Mouse (Mus musculus) layer of hippocampus, adult 9-10 months (tissue): ENCODE data around the gene Rab36.

ENCODE experiments used
- DNase-seq: peaks from one replicate; pipeline ENCODE4 v3.0.0; 2022; ENCODE audit warnings: low spot score

The Rab36 gene

DNA sequence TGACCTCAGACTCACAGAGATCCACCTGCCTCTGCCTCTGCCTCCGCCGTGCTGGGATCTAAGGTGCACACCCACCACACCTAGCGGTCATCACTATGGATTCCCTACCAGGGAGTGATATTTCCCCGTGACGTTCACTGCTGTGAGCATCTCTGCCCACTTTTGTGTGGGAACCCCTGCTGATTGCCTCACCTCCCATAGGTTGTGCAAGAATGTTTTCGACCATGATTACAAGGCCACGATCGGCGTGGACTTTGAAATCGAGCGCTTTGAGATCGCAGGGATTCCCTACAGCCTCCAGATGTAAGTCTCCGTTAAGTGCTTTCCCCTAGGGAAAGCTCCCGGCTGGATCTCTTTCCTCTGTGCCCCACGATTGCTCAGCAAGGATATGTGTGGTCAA is 9.0 kb downstream of the Rab36 start:
- DNase-seq, result no peak

DNA sequence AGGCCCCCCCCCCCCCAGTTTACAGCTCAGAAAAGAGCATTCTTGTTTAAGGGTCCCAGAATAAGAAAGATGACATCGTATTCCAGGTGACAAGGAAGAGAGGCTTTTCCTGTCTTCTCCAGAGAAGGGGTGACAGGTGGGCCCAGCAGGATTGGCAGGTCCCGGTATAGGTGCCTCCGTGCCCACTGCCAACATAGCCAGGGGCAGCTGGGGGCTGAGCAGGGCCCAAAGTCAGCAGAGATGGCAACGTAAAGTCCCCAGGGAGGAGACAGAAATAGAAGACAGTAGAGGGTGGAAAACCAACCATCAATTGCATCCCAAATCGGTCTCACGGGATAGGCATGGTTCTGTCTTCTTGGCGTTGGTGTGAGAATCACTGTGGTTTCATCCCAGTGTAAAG is 11.9 kb downstream of the Rab36 start:
- no peak for DNase-seq

DNA sequence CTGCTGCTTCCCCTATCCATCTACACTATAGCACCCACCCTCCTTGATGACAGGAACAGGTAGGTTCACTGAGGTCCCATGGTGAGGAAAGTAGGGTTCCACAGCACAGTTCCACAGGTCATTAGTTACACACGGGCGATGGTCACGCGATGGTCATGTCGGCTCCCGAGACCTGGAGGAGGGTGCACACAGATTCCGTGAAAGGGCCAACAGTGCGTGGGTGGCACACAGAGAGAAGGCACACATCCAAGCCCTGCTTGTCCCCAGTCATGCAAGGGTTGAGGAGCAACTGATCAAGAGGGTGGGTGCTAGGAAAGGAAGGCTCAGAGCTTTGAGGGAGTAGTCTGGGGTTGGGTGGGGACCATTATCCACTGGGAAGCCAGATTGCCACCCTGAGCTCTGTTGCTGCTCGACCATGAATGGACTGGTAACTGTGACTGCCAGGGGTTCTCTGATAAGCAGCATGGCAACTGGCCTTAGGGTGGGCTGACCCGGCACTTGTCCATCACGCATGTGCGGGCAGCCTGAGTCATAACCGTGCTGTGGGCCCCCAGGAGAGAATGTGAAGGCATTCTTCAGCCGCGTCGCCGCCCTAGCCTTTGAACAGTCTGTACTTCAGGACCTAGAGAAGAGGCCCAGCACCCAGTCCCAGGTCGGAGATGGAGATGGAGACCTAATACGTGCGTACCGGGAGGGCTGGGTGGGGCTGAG is 14.7 kb downstream of the Rab36 start:
- DNase-seq, result no peak

DNA sequence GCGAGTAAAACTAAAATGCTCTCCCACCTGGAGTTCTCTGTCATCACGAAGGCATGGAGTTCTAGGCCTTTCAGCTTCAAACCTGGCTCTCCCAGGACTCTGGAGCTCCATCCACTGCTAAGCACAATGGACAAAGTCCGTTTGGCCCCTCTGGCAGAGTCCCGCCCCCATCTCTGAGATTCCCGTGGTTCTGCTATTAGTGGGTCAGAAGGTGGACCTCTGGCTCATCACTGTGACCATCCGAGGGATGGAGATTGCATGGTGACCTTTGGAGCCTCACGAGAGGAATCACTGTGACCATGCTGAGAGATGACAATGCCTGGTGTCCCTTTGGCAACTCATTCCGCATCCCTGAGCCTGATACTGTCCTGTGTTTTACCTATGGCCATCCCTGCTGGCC is 16.0 kb downstream of the Rab36 start:
- DNase-seq, result no peak

DNA sequence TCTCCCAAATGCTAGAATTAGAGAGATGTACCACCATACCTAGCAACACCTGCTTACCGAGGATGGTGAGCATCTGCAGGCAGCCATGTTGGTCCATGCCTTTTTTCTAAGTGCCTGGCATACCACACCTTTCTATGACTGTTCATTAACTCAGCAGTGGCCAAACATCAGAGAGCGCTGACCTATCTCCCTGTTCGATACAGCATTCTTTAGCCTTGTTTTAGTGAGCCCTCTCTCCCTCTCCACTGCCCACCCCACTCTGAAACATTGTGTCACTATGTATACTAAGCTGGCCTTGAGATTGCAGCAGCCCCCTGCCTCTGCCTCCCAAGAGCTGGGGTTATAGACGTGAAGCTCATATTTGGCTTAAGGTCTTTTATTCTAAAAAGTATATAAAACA is 16.8 kb downstream of the Rab36 start:
- no peak for DNase-seq

DNA sequence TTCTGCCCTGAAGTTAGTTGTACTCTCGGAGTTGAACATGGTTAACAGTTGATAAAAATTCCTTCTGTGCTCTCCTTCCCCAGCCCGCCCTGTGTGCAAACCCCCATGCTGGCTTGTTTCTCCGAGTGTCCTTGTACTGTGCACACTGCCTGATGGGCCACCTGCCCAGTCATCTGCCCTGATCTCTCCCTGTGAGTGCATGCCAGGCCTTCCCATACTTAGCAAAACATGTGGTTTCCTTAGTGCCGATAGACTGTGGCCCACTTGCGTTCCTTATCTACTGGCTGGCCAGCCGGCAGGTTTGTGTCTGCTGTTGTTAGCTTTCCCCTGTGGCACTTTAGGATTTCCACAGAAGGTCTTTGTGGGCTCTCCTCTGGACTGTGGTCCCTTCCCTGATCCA is 17.3 kb downstream of the Rab36 start:
- DNase-seq, result no peak

DNA sequence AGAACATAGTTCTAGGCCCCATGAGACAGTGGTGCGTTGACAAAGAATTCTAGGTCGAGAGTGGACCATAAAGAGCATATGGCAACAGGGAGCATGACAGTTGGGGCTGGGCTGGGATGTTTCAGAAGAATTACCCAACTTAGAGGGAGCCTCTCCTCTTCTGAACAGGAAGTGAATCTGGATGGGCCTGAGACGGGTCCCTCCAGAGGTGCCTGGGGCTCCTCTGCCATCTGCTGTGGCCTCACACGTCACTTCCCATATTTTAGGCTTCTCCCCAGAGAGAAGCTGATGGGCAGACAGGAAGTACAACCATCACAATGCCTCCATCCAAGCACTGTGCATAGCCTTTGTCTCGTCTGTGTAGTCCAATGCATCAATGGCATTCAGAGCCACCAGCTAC is 18.8 kb downstream of the Rab36 start:
- no peak for DNase-seq

DNA sequence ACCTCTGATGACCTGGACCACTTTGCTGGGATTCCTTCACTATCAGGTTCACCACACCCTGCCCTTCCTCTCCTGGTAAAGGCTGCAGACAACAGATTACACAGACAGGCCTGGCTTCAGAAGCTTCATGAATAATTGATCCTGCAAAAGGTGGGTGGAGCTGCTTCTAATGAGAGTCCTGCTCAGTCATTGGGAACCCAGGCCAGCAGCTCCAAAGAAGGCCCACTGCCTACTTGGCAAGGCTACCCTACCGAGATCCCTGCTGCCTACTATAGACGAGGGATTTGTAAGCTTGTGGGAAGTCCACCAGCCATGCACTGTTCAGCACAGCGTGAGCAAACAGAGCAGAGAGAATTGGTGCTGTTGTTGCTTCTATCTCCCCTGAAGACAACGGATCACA is 19.4 kb downstream of the Rab36 start:
- no peak for DNase-seq

DNA sequence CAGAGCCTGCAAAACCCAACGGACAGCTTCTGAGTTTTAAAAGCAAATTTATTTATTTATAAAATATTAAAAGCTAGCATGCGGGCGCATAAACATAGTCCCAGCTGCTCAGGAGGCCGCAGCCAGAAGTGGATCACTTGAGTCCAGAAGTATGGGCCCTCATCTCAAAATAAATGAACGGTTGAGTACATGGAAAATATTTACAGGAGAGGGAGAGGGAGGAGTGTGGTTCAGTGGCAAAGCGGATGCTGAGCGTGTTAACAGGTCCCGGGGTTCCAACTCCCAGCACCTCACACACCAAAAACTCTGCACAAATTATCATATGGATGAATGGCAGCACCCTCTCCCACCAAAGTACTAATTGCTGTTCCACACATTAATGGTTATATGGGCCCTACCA is 21.5 kb downstream of the Rab36 start:
- no peak for DNase-seq

DNA sequence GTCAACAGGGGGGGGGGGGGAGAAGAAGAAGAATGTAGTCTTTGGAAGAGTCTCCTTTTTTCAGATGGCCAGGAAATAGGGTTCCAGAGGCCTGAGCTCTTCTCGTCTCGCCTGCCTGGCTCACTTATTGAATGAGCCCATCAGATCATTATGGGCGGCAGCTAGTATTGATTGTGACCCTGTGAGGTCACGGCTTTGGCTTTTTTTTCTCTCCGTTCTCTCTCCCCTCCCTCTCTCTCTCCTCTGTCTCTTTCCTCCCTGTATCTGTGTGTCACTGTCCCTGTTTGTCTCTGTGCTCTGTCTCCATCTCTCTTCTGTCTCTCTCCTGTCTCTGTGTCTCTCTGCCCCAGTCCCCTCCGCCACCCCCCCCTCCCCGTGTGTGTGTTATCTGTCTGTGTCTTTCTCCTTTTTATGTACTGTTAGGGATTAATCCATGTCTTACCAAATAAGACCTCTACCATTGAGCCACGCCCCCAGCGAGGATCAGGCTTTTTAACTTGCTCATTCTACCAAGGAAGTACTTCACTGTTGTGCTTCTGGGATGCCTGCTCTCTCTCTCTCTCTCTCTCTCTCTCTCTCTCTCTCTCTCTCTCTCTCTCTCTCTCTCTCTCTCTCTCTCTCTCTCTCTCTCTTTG is 22.0 kb downstream of the Rab36 start:
- DNase-seq, result no peak

DNA sequence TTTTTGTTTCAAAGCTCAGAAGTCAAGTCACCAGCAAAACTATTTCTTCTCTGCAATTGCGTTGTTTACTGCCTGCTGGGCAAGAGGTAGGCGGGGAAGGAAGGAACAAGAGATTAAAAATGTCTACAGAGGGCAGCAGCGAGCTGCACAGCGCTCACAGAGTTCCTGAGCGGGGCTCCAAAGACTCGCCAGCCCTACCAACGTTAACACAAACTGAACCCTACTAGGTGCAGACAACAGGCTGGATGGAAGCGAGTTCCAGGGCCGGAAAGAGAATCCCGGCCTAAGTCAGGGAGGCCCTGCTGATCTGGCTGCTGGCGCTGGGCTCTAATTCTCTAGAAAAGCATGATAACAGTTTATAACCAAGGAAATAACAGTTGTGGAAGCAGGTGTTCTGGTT is 22.5 kb downstream of the Rab36 start:
- peak; percentile 72 for DNase-seq

DNA sequence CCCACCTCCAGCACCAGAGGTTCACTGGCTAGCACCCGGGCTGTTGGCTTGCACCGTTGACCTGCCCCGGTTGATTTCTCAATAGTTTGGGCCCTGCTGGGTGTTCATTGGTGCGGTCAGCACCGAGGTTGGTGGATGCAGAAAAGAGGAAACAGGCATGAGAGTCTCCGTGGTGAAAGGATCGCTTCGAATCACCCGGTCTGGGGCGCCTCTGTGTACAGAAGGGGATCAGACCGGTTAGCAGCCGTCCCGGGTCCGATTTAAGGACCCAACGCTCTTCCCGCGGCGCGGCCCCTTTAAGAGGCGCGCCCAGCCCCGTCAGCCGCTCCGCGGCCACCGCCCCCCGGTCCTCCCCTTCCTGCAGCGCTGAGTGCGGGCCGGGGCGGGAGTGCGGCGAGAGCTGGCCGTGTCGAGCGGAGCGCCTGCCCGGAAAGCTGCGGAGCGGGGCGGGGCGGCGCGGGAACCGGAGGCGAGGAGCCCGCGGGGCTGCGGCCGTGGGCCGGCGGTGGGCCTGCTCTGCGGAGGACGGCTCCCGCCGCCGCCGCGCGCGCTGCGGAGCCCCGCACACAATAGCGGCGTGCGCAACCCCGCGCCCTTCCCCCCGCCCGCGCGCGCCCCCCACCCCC is 23.5 kb downstream of the Rab36 start, which contains the start of gene Bcr:
TSS of gene Bcr (plus strand) at position 376 of the 626 bp plus-strand sequence.
- no peak for DNase-seq

DNA sequence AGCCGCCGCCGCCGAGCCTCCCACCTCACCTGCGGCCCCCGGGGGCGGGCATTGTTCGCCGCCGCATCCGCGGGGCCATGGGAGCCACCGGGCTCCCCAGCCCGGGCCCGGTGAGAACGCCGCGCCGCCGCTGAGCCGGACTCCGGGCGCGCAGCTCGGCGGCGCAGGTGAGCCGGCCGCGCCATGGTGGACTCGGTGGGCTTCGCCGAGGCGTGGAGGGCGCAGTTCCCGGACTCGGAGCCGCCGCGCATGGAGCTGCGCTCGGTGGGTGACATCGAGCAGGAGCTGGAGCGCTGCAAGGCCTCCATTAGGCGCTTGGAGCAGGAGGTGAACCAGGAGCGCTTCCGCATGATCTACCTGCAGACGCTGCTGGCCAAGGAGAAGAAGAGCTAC is 24.0 kb downstream of the Rab36 start:
- no peak for DNase-seq

DNA sequence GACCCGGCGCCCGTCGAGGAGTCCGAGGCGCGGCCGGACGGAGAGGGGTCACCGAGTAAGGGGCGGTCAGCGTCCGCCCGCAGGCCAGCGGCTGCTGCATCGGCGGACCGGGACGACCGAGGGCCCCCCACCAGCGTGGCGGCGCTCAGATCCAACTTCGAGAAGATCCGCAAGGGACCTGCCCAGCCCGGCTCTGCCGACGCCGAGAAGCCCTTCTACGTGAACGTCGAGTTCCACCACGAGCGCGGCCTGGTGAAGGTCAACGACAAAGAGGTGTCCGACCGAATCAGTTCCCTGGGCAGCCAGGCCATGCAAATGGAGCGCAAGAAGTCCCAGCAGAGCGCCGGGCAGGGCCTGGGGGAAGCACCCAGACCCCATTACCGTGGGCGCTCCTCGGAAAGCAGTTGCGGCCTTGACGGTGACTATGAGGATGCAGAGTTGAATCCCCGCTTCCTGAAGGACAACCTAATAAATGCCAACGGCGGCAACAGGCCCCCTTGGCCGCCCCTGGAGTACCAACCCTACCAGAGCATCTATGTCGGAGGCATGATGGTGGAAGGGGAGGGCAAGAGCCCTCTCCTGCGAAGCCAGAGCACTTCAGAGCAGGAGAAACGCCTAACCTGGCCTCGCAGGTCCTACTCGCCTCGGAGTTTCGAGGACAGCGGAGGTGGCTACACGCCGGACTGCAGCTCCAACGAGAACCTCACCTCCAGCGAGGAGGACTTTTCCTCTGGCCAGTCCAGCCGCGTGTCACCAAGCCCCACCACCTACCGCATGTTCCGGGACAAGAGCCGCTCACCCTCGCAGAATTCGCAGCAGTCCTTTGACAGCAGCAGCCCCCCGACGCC is 24.7 kb downstream of the Rab36 start:
- DNase-seq, result no peak

DNA sequence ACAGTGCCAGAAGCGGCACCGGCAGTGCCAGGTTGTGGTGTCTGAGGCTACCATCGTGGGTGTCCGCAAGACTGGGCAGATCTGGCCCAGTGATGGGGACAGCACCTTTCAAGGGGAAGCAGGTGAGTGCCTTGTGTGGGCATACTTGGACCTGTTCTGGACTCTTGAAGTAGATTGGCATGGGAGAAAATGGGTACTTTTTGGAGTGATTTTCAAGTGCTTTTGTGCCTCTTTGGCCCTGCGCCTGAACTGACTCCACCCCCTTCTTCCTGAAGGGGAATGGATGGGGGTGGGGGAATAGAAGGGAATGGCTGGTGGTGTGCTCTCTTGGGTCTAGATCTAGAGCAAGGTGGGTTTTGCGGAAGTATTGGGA is 25.3 kb downstream of the Rab36 start:
- DNase-seq, result no peak

DNA sequence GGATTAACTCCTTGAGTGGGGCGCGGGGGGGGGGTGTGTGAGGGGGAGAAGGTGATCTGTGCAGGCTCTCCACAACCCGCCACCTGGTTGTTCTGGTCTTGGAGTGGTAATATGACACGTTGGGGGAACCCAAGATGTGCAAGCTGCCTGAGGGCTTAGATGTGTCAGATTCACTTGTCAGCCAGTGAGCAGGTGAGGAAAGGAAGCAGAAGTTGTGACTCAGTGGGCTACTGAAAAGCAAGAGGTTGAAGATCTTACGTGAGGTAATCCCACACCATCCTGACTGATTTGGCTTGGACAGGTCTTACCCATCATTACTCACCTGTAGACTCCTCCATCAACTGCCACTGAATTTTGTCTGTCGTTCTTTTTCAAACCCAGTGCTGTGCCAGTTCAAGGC is 25.8 kb downstream of the Rab36 start:
- no peak for DNase-seq

DNA sequence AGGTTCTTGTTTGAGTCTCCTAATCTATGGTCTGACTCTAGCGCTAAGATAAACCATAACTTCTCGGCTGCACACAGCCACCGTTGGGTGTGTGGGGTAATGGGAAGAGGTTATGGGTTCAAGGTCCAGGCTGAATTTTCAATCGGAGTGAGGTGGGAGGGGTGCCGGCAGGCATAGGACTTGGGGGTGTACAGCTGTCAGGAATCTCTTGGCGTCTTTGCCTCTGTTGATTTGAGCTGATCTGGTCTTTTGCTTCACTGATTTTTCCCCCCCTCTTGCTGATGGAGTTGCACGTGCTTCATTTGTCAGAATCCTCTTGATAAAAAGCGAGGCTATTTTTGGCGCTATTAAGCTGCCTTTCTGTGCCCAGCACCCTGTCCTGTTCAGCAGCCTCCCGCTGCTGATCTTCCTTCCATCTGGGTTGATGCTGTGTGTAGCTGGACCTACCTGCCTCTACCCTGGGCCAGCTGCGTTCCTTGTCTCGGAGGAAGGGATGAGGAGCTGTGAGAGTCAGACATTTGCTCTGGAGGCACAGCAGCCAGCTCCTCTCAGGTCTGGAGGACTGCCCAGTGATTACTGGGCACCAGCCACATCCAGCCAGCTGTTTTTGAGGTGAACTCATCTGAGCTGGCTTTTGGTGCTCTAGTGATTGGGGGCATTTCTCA is 26.6 kb downstream of the Rab36 start:
- no peak for DNase-seq

DNA sequence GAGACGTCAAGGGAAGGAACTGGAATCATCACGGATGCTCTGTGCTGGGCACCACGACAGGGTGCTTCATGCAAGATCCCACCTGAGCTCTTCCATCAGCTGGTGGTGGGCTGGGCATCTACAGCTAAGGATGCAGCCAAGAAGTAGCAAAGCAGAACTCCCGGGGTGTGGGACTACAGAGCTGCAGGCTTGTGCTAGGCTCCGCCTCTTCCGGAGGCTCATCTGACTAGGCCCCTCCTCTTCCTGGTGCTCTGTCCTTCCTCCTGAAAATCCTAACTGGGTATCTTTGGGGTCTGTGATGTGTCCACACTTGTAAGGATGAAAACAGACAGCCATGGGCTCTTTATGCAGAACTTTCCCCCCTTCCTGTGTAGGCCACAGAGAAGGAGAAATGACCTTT is 28.8 kb downstream of the Rab36 start:
- no peak for DNase-seq

DNA sequence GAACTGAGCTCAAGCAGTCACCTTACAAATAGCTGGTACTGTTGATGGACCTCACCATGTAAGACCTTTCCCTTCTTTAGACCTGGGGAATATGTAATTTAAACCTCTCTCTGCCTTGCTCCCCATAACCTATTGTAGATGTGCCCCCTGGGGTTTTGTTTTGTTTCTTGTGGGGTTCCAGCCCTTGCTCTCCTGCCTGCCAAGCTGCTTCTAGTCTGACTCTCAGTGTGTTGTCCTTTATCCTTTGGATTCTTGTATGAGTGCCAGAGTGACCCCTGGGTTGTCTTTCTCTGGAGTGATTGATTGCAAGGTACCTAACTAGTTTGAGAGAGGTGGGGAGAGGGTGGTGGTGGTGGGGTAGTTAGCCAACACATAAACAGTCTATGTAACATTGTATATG is 30.6 kb downstream of the Rab36 start:
- no peak for DNase-seq

DNA sequence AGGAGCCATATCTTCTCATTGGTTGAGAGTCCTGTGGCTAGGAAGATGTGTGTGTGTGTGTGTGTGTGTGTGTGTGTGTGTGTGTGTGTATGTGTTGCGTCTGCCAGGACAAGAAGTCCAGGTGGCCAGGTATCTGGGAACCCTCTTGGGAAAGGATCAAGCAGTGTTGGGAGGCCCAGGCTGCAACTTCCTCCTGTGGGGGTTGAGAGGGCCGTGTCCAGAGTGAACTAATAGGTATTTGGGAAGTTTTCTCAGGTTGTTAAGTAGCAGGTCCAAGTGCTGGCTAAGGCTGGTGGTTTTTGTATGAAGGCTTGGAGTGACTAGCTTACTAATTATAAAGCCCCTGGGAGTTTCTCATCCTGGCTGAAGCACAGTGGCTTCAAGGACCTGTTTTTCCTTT is 31.2 kb downstream of the Rab36 start:
- DNase-seq, result no peak

DNA sequence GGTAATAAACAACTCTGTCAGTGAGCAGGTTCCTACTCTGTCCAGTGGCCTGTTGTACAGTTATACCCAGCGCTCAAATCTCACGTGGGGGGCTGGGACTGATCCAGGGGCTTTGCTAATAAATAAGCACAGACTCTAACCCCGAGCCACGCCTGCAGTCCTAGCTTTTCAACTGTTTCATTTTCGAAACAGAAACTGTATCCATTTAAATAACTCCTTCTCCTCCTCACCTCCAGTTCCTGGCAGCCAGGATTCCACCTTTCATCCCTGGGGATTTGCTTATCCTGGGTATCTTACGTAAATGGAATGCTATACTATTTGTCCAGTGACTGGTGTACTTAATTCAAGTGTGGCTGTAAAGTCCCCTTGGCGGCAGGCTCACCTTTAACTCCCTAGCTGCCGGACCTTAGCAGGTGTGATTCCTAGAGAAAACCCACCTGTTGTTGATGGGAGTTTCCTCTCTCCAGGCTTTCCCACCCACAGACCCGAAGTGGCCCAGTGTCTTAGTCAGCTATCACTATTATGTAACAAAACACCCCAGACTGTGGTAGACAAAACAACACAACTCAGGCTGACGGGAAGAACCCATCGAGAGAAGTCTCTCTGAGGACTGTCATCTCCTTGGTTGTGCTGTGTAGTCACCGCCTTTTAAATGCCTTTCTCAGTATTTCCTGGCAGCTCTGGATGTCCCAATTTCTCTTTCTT is 31.9 kb downstream of the Rab36 start:
- no peak for DNase-seq
